Mouse (Mus musculus) intestine, postnatal 0 days (tissue): Measurements from ENCODE around the gene Dicer1. TPM values are rescaled to one million over a fixed set of nuclear protein-coding genes. Genes with fewer than 3 reads are reported as not detected.

Experiments
- ATAC-seq: fragments of 200-750 bp; cut with Nextera tagmentation; 2 replicates; pipeline ENCODE4 v1.8.0; 2017; ENCODE audit warnings: mild to moderate bottlenecking, moderate TSS enrichment, moderate library complexity
- H3K27ac ChIP-seq: fragments of 300-500 bp; sonication (generic); 2 replicates; pipeline ENCODE4 v1.5.1; 2014; ENCODE audit warnings: mild to moderate bottlenecking, low read depth, low read length, moderate library complexity
- H3K27me3 ChIP-seq: fragments of 300-500 bp; sonication (generic); replicated peaks from 2 replicates; pipeline ENCODE4 v1.6.1; 2014; ENCODE audit warnings: low read length, mixed read lengths; ENCODE audit not compliant: control insufficient read depth, insufficient read depth
- H3K36me3 ChIP-seq: fragments of 300-500 bp; sonication (generic); 2 replicates; pipeline ENCODE4 v1.6.1; 2014; ENCODE audit warnings: mild to moderate bottlenecking, moderate library complexity; ENCODE audit not compliant: control insufficient read depth, insufficient read depth
- H3K4me1 ChIP-seq: fragments of 300-500 bp; sonication (generic); replicated peaks from 2 replicates; pipeline ENCODE4 v1.6.1; 2014; ENCODE audit warnings: antibody characterized with exemption, low read length, mixed read lengths; ENCODE audit not compliant: control insufficient read depth, insufficient read depth
- H3K4me2 ChIP-seq: fragments of 300-500 bp; sonication (generic); replicated peaks from 2 replicates; pipeline ENCODE4 v1.6.1; 2014; ENCODE audit warnings: low read depth, mild to moderate bottlenecking, moderate library complexity
- H3K4me3 ChIP-seq: fragments of 300-500 bp; sonication (generic); 2 replicates; pipeline ENCODE4 v1.5.1; 2014; ENCODE audit warnings: low read depth, low read length
- H3K9ac ChIP-seq: fragments of 300-500 bp; sonication (generic); 2 replicates; pipeline ENCODE4 v1.6.1; 2014; ENCODE audit warnings: mild to moderate bottlenecking, low read depth, low read length
- H3K9me3 ChIP-seq: fragments of 300-500 bp; sonication (generic); 2 replicates; pipeline ENCODE4 v1.6.1; 2016; ENCODE audit warnings: mixed run types; ENCODE audit not compliant: control insufficient read depth
- CTCF ChIP-seq: sonication (generic); IDR thresholded peaks from 2 replicates; pipeline ENCODE4 v1.5.1; 2016; ENCODE audit warnings: low read depth, mild to moderate bottlenecking, control low read depth, antibody characterized with exemption, moderate library complexity
- WGBS: fragments of 180-500 bp; shearing (Covaris S2); extraction: QIAGEN DNeasy Blood & Tissue Kit; methylation state at CpG from one replicate; pipeline ENCODE4 v1.1.7; 2014; 5-methylcytosine and 5-hydroxymethylcytosine counted together
- polyA plus RNA-seq: library from polyadenylated mRNA; unstranded; fragments of >200 nt; fragmentation: Nextera tagmentation; extraction: Ambion mirVana; gene quantifications from 2 replicates; pipeline ENCODE4 v1.2.1, GENCODE M21; 2015

The Dicer1 gene
- polyA plus RNA-seq, 1 experiment from 2014 or later: 16.0 TPM

DNA sequence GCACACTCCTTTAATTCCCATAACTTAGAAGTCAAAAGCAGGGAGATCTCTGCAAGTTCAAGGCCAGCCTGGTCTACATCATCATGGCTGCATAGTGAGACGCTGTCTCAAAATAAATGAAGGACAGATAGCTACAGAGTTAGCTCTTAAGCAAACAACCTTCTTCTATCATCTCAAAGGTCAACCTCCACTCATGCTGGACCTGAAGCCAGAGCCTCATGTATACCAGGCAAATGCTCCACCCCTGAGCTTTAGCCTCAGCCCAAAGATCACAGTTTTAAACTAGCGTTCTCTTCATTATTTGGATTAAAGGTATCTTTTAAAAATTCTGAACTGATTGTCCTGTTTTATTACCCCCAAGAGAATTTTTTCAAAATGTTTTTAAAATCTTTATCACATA, 5.2 kb downstream of the Dicer1 start:
- no peak for ATAC-seq
- no peak overlapping the region for H3K27ac ChIP-seq

GRCm38 (mm10) chr12:104743687-104744086, 8.1 kb downstream of the Dicer1 start:
- no peaks in the 10 kb centered on the region for H3K9me3 ChIP-seq
- H3K4me1 ChIP-seq: peaks cover 6% of the 10 kb centered on the region
- H3K27me3 ChIP-seq: no peaks in the 10 kb centered on the region
- WGBS: 88% methylated on average over 4 of the region's 4 CpGs
- no peak overlapping the region for H3K27ac ChIP-seq
- no peak overlapping the region for H3K4me2 ChIP-seq
- H3K9ac ChIP-seq: no peak overlapping the region
- H3K4me3 ChIP-seq: no peak overlapping the region
- ATAC-seq: no peak
- H3K36me3 ChIP-seq: no peaks in the 10 kb centered on the region
- no peak for TF ChIP-seq CTCF

More for the DNA sequence above, 5.2 kb downstream of the Dicer1 start:
- H3K9me3 ChIP-seq: no peaks in the 10 kb centered on the region
- no peak overlapping the region for H3K9ac ChIP-seq
- H3K36me3 ChIP-seq: 0 out of 2 replicates have a peak, but pooled peaks cover 4% of the 10 kb centered on the region
- 43% methylated on average over 2 of the region's 2 CpGs for WGBS
- no peaks in the 10 kb centered on the region for H3K27me3 ChIP-seq
- no peak overlapping the region for H3K4me2 ChIP-seq
- TF ChIP-seq CTCF: no peak
- no peak overlapping the region for H3K4me3 ChIP-seq
- peaks cover 5% of the 10 kb centered on the region for H3K4me1 ChIP-seq

GRCm38 (mm10) chr12:104742247-104742646, 9.5 kb downstream of the Dicer1 start:
- no peaks in the 10 kb centered on the region for H3K9me3 ChIP-seq
- TF ChIP-seq CTCF: peak; percentile 47
- no peak overlapping the region for H3K27ac ChIP-seq
- no peaks in the 10 kb centered on the region for H3K27me3 ChIP-seq
- no peak overlapping the region for H3K4me3 ChIP-seq
- no peak for ATAC-seq
- H3K4me2 ChIP-seq: no peak overlapping the region
- H3K4me1 ChIP-seq: peaks cover 6% of the 10 kb centered on the region
- H3K9ac ChIP-seq: no peak overlapping the region
- H3K36me3 ChIP-seq: peaks cover 7% of the 10 kb centered on the region; the same call in 1 of the 2 replicates
- 77% methylated on average over 6 of the region's 6 CpGs for WGBS

- peaks cover 6% of the 10 kb centered on the region for H3K4me1 ChIP-seq
- no peak overlapping the region for H3K9ac ChIP-seq
- no peak overlapping the region for H3K27ac ChIP-seq
- WGBS: 50% methylated on average over 12 of the region's 12 CpGs
- no peak overlapping the region for H3K4me3 ChIP-seq
- no peaks in the 10 kb centered on the region for H3K9me3 ChIP-seq
- H3K36me3 ChIP-seq: peaks cover 9% of the 10 kb centered on the region; the same call in 1 of the 2 replicates
- no peak overlapping the region for H3K4me2 ChIP-seq
- TF ChIP-seq CTCF: no peak
- H3K27me3 ChIP-seq: no peaks in the 10 kb centered on the region
- no peak for ATAC-seq
Observed at GRCm38 (mm10) chr12:104740841-104741787, 10.6 kb downstream of the Dicer1 start.

DNA sequence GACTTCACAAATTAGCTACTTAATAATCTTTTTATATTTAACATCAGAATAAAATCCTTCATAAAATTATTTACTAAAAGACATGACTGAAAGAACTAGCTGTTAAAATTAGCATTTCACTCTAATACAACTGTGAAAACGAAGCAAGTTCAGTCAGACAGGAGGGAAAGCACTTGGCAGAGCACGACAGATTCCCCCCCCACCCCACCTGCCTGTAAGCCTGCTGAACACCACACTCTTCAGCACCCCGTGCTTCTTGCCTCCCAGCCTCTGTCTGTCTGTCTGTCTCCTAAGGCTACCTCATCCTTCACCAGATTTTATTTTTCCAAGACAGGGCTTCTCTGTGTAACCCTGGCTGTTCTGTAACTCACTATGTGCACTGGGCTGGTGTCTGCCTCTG, 12.8 kb downstream of the Dicer1 start:
- Histone ChIP-seq H3K4me1 (peaks cover 6% of the 10 kb centered on the region), H3K27ac (no peak overlapping the region), H3K36me3 (peaks cover 20% of the 10 kb centered on the region; the same call in 1 of the 2 replicates), H3K9me3 (no peaks in the 10 kb centered on the region), H3K9ac (no peak overlapping the region), H3K4me3 (no peak overlapping the region), H3K27me3 (no peaks in the 10 kb centered on the region), H3K4me2 (no peak overlapping the region)
- TF ChIP-seq CTCF: no peak
- no peak for ATAC-seq
- WGBS: 66% methylated on average over 3 of the region's 3 CpGs

DNA sequence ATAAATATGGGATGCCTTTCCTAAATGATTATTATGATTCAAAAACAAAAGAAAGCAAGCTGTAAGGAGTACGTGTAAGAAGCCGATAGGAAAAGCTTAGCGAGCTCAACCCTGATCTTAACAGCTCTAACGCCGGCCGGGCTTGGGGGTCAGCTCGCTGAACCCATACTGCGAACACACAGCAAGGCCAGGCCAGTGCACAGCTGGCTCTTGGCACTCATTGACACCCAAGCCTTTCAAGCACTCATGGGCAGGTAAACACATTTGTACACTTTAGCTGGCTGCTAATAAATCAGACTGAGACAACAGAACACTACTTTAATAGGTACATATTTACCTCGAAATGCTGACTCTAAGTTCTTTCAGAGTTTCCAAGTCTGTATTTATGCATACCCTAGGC, 13.3 kb downstream of the Dicer1 start:
- Histone ChIP-seq H3K4me3 (no peak overlapping the region), H3K4me1 (peaks cover 6% of the 10 kb centered on the region), H3K9me3 (no peaks in the 10 kb centered on the region), H3K27ac (no peak overlapping the region), H3K4me2 (no peak overlapping the region), H3K27me3 (no peaks in the 10 kb centered on the region), H3K36me3 (peaks cover 20% of the 10 kb centered on the region; the same call in 1 of the 2 replicates), H3K9ac (no peak overlapping the region)
- 72% methylated on average over 9 of the region's 9 CpGs for WGBS
- no peak for ATAC-seq
- TF ChIP-seq CTCF: no peak
